Mouse (Mus musculus) right cerebral cortex, adult 18-20 months (tissue): ENCODE data around the gene Cdyl.

Experiments
- DNase-seq: peaks from one replicate; pipeline ENCODE4 v3.0.0; 2022; ENCODE audit warnings: mixed read lengths

The Cdyl gene

GRCm38 (mm10) chr13:35848694-35849093, 189.1 kb downstream of the Cdyl start:
- no peak for DNase-seq

- no peak for DNase-seq
Observed at GRCm38 (mm10) chr13:35851581-35851980, 191.9 kb downstream of the Cdyl start.

- DNase-seq: no peak
Observed at GRCm38 (mm10) chr13:35852851-35853575, 193.4 kb downstream of the Cdyl start.

- no peak for DNase-seq
Observed at GRCm38 (mm10) chr13:35857486-35857885, 197.9 kb downstream of the Cdyl start.

GRCm38 (mm10) chr13:35860916-35861315, 201.3 kb downstream of the Cdyl start:
- DNase-seq: no peak

- DNase-seq: no peak
Observed at GRCm38 (mm10) chr13:35870659-35871058, 211.0 kb downstream of the Cdyl start.

GRCm38 (mm10) chr13:35871107-35871506, 211.5 kb downstream of the Cdyl start:
- DNase-seq: no peak

GRCm38 (mm10) chr13:35875396-35875795, 215.8 kb downstream of the Cdyl start:
- DNase-seq: peak; percentile 51

GRCm38 (mm10) chr13:35878282-35878681, 218.6 kb downstream of the Cdyl start:
- DNase-seq: no peak

GRCm38 (mm10) chr13:35879068-35879467, 219.4 kb downstream of the Cdyl start:
- DNase-seq: no peak

GRCm38 (mm10) chr13:35879519-35879918, 219.9 kb downstream of the Cdyl start:
- no peak for DNase-seq

GRCm38 (mm10) chr13:35880555-35881046, 221.0 kb downstream of the Cdyl start:
- DNase-seq: no peak

- DNase-seq: no peak
Observed at GRCm38 (mm10) chr13:35886121-35886725, 226.6 kb downstream of the Cdyl start.

- no peak for DNase-seq
Observed at GRCm38 (mm10) chr13:35892866-35893265, 233.2 kb downstream of the Cdyl start.

GRCm38 (mm10) chr13:35905378-35905777, 245.7 kb downstream of the Cdyl start:
- no peak for DNase-seq

GRCm38 (mm10) chr13:35905879-35906481, 246.3 kb downstream of the Cdyl start, which contains the start of gene Rpp40:
Gene Rpp40, minus strand, starts transcription at chr13:35906359.
- DNase-seq: peak; percentile 94

- DNase-seq: no peak
Observed at GRCm38 (mm10) chr13:35911476-35911875, 251.8 kb downstream of the Cdyl start.
